Mouse (Mus musculus) ES-E14 (cell line): ENCODE measurements at regions not wholly inside any gene's neighbourhood (a gene's known extent, or its start where the extent isn't known, plus 50 kb on each side); places are given as distances from the start of the nearest gene placed in this dataset.

Experiments used
- CHD2 ChIP-seq: IDR thresholded peaks from 2 replicates; pipeline ENCODE4 v1.6.1; 2014; ENCODE audit warnings: mild to moderate bottlenecking, low read depth, low read length, inconsistent platforms
- ZC3H11A ChIP-seq: IDR thresholded peaks from 2 replicates; pipeline ENCODE4 v1.6.1; 2012; ENCODE audit warnings: low read depth, mild to moderate bottlenecking, inconsistent platforms, low read length, borderline replicate concordance
- ZNF384 ChIP-seq: IDR thresholded peaks from 2 replicates; pipeline ENCODE4 v1.6.1; 2012; ENCODE audit warnings: low read depth, low read length, inconsistent platforms

DNA sequence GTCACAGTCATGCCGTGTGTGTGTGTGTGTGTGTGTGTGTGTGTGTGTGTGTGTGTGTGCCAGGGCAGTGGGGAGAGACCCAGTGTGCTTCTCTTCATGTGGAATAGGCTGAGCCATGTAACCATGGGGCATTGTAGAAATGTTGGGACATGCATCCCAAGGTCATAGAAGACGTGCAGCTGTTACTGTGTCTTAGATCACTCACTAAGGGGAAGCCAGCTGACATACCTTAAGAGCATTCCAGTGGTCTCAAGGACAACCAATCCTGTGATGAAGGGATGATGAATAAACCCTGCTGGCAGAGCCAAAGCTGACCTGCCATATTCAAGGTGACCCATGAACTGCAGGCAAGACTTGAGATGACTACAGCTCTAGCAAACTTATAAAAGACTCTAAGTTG is 75.3 kb upstream of the Klf3 start:
- TF ChIP-seq CHD2 (no peak), ZNF384 (no peak), ZC3H11A (no peak)
